8 mouse cellular contexts compared by ENCODE assay signal in the genomic region with DNA sequence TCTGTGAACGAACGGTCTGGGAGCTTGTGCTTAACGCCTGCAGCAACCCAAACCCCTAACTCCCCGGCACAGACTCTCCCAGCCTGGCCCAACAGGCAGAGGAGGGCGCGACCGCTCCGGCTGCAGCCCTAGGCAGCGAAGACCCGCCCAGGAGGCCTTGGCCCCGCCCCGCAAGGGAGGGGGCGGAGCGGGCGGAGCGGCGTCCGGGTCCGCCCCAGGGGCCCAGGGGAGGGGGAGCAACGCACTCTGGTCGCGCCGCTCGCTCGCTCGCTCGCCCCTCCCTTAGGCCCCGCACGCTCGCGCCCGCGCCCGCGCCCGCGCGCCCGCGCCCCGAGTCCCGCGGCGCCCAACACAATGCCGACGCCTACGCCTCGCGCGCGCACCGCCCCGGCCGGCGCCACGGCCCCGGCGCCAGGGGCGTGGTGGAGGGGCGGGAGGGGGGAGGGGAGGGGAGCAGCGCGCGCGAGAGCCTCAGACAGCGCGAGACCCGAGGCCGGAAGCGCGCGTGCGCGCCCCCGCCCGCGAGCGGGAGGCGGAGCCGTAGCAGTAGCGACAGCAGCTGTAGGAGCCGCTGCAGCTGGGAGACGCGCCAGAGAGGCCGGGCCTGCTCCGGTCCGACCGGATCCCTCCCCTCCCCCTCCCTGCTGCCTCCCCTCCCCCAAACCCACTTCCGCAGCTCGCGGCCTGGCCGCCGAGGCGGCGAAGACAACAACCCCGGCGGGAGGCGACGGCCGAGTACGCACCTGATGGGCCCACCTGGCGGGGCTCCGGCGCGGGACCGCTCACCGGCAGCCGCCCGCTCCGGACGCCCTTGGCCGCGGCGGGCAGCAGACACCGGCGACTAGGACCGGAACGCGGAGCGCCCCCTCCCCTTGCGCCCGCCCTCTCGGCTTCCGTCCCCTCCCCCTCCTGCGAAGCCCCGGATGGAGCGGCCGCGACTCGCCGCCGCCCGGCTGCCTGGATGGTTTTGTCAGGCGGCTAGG. TPM values are rescaled to one million over a fixed set of nuclear protein-coding genes. Genes with fewer than 3 reads are reported as not detected.
DNase-seq lines count a peak whose midpoint lies in the region; ATAC-seq and TF ChIP-seq lines count a peak whose summit lies in the region.

No protein-coding gene starts in this region.

- WGBS in embryonic facial prominence, embryonic 13.5 days: under 1% methylated on average over 68 of the region's 133 CpGs
- WGBS in heart, adult 2 months: under 1% methylated on average over 79 of the region's 133 CpGs
- 0% methylated on average over 42 of the region's 133 CpGs for WGBS in limb, embryonic 13.5 days
- WGBS in midbrain, embryonic 16.5 days: under 1% methylated on average over 47 of the region's 133 CpGs

- peak overlapping the region; percentile 98 for H3K4me3 ChIP-seq in embryonic facial prominence, embryonic 13.5 days
- peak overlapping the region; percentile 75 for H3K4me3 ChIP-seq in heart, adult 2 months
- peak overlapping the region; percentile 97 for H3K4me3 ChIP-seq in limb, embryonic 13.5 days
- H3K4me3 ChIP-seq in midbrain, embryonic 16.5 days (ENCODE audit: low read depth, low read length): peak overlapping the region; percentile 96

- TF ChIP-seq POLR2A in heart, adult 2 months (IDR thresholded peaks at IDR 0.05; ENCODE audit: insufficient read depth, low read depth, low read length): peak; percentile 84

- H3K36me3 ChIP-seq in embryonic facial prominence, embryonic 13.5 days: no peaks in the 10 kb centered on the region
- H3K36me3 ChIP-seq in heart, adult 2 months (ENCODE audit: control insufficient read depth, insufficient read depth, low read length): peaks cover 16% of the 10 kb centered on the region
- H3K36me3 ChIP-seq in limb, embryonic 13.5 days: no peaks in the 10 kb centered on the region
- no peaks in the 10 kb centered on the region for H3K36me3 ChIP-seq in midbrain, embryonic 16.5 days (ENCODE audit: control insufficient read depth, insufficient read depth, low read length)

- intact Hi-C loops in heart, adult 2 months (cut with DNase I): loop anchor here (1.0 kb wide), 1 partner anchor 45 kb away; a partner anchor contains a TSS

- TF ChIP-seq CTCF in heart, adult 2 months (IDR thresholded peaks at IDR 0.05): no peak

- peak; percentile 94 for ATAC-seq in embryonic facial prominence, embryonic 13.5 days (ENCODE audit: insufficient number of reproducible peaks, insufficient read depth, low FRiP score, low TSS enrichment, low read depth)
- ATAC-seq in limb, embryonic 13.5 days (ENCODE audit: low FRiP score, low read depth): peak; percentile 93
- peak; percentile 93 for ATAC-seq in midbrain, embryonic 16.5 days

- no peaks in the 10 kb centered on the region for H3K9me3 ChIP-seq in embryonic facial prominence, embryonic 13.5 days
- H3K9me3 ChIP-seq in limb, embryonic 13.5 days: no peaks in the 10 kb centered on the region
- no peaks in the 10 kb centered on the region for H3K9me3 ChIP-seq in midbrain, embryonic 16.5 days (replicated peaks; ENCODE audit: control insufficient read depth, low read length, poor library complexity, severe bottlenecking)

- H3K27ac ChIP-seq in embryonic facial prominence, embryonic 13.5 days: peak overlapping the region; percentile 99
- peak overlapping the region; percentile 100 for H3K27ac ChIP-seq in heart, adult 2 months
- H3K27ac ChIP-seq in limb, embryonic 13.5 days: peak overlapping the region; percentile 99
- H3K27ac ChIP-seq in midbrain, embryonic 16.5 days (ENCODE audit: low read length): peak overlapping the region; percentile 100

- no peaks in the 10 kb centered on the region for H3K27me3 ChIP-seq in embryonic facial prominence, embryonic 13.5 days
- H3K27me3 ChIP-seq in heart, adult 2 months (ENCODE audit: control insufficient read depth, insufficient read depth, low read length): no peaks in the 10 kb centered on the region
- no peaks in the 10 kb centered on the region for H3K27me3 ChIP-seq in limb, embryonic 13.5 days
- no peaks in the 10 kb centered on the region for H3K27me3 ChIP-seq in midbrain, embryonic 16.5 days (ENCODE audit: control insufficient read depth, insufficient read depth, low read depth, low read length)

- H3K79me2 ChIP-seq in heart, adult 2 months (replicated peaks; ENCODE audit: control insufficient read depth, insufficient read depth, low read length): peaks cover 8% of the 10 kb centered on the region

- peak overlapping the region; percentile 98 for H3K9ac ChIP-seq in embryonic facial prominence, embryonic 13.5 days
- H3K9ac ChIP-seq in heart, adult 2 months (ENCODE audit: low read depth, low read length): peak overlapping the region; percentile 91
- H3K9ac ChIP-seq in limb, embryonic 13.5 days: peak overlapping the region; percentile 99
- H3K9ac ChIP-seq in midbrain, embryonic 16.5 days (ENCODE audit: low read depth, low read length): peak overlapping the region; percentile 99

- peak overlapping the region; percentile 84 for H3K4me2 ChIP-seq in embryonic facial prominence, embryonic 13.5 days
- peak overlapping the region; percentile 93 for H3K4me2 ChIP-seq in limb, embryonic 13.5 days (replicated peaks)
- peak overlapping the region; percentile 97 for H3K4me2 ChIP-seq in midbrain, embryonic 16.5 days (ENCODE audit: low read length)

- H3K4me1 ChIP-seq in embryonic facial prominence, embryonic 13.5 days: peaks cover 39% of the 10 kb centered on the region
- H3K4me1 ChIP-seq in heart, adult 2 months (ENCODE audit: control insufficient read depth, insufficient read depth, low read length): peaks cover 23% of the 10 kb centered on the region
- H3K4me1 ChIP-seq in limb, embryonic 13.5 days: peaks cover 42% of the 10 kb centered on the region
- peaks cover 33% of the 10 kb centered on the region for H3K4me1 ChIP-seq in midbrain, embryonic 16.5 days (ENCODE audit: control insufficient read depth, insufficient read depth, low read length)

- no peak for TF ChIP-seq EP300 in heart, adult 2 months (IDR thresholded peaks at IDR 0.05; ENCODE audit: insufficient read depth, low read depth, low read length)

- peak; percentile 94 for DNase-seq in 3134 (ENCODE audit: extremely low read depth, insufficient read length, low spot score)
- DNase-seq in adrenal gland, postnatal 36 days: peak; percentile 96 to 98
- peak; percentile 96 to 98 for DNase-seq in heart, adult 2 months
- DNase-seq in kidney, adult 8-10 months: peak; percentile 94 to 95
- peak; percentile 86 to 95 for DNase-seq in spleen, postnatal 10 days (ENCODE audit: low spot score in 2 of 2)

RNA-seq across cellular contexts. Expression of a gene that starts 1.0 kb away (rescaled TPM):
- total RNA-seq in adrenal gland, postnatal 36 days (2021): 10 to 100 TPM; 11.8 to 12.1 TPM
- polyA plus RNA-seq in embryonic facial prominence, embryonic 13.5 days (2015; fragmentation: Nextera tagmentation; extraction: Ambion mirVana): 15.3 and 15.5 TPM in 2 replicates
- 1 to 10 TPM; 4.9 to 6.1 TPM for total RNA-seq in heart, adult 2 months (2021)
- polyA plus RNA-seq in heart, adult 2 months (2012; rRNA removed): 3.5 and 5.9 TPM in 2 replicates
- polyA plus RNA-seq in limb, embryonic 13.5 days (2015; fragmentation: Nextera tagmentation; extraction: Ambion mirVana): 14.6 and 16.4 TPM in 2 replicates
- polyA plus RNA-seq in midbrain, embryonic 16.5 days (2015; fragmentation: Nextera tagmentation; extraction: Ambion mirVana): 14.8 and 17.2 TPM in 2 replicates

RNA-seq across cellular contexts. Expression of a gene that starts 45.3 kb away (rescaled TPM):
- 10 to 100 TPM; 41.1 to 42.9 TPM for total RNA-seq in adrenal gland, postnatal 36 days (2021)
- polyA plus RNA-seq in embryonic facial prominence, embryonic 13.5 days (2015; fragmentation: Nextera tagmentation; extraction: Ambion mirVana): 47.4 and 55.2 TPM in 2 replicates
- total RNA-seq in heart, adult 2 months (2021): 10 to 100 TPM; 62.0 to 67.4 TPM
- polyA plus RNA-seq in heart, adult 2 months (2012; rRNA removed): 51.1 and 161 TPM in 2 replicates
- 52.3 and 54.8 TPM in 2 replicates for polyA plus RNA-seq in limb, embryonic 13.5 days (2015; fragmentation: Nextera tagmentation; extraction: Ambion mirVana)
- polyA plus RNA-seq in midbrain, embryonic 16.5 days (2015; fragmentation: Nextera tagmentation; extraction: Ambion mirVana): 54.6 and 55.1 TPM in 2 replicates

RNA-seq across cellular contexts. Expression of a gene that starts 45.4 kb away (rescaled TPM):
- total RNA-seq in adrenal gland, postnatal 36 days (2021): 10 to 100 TPM; 12.7 to 15.8 TPM
- polyA plus RNA-seq in embryonic facial prominence, embryonic 13.5 days (2015; fragmentation: Nextera tagmentation; extraction: Ambion mirVana): 22.1 and 23.0 TPM in 2 replicates
- 1 to 10 TPM; 9.3 to 9.4 TPM for total RNA-seq in heart, adult 2 months (2021)
- 6.2 and 7.7 TPM in 2 replicates for polyA plus RNA-seq in heart, adult 2 months (2012; rRNA removed)
- polyA plus RNA-seq in limb, embryonic 13.5 days (2015; fragmentation: Nextera tagmentation; extraction: Ambion mirVana): 21.6 and 22.2 TPM in 2 replicates
- polyA plus RNA-seq in midbrain, embryonic 16.5 days (2015; fragmentation: Nextera tagmentation; extraction: Ambion mirVana): 9.3 and 10.8 TPM in 2 replicates

Comparison
In these comparisons a context has a peak if more than half of its experiments do, and no peak if none do; other contexts are left out.
1. Peak in every context shown above with its lines: DNase-seq, ATAC-seq, H3K4me3 ChIP-seq and H3K27ac ChIP-seq.